Mouse (Mus musculus) erythroid progenitor cell, adult 5-6 weeks (primary cell): ENCODE data around the gene 5430427O19Rik. TPM values are rescaled to one million over a fixed set of nuclear protein-coding genes. Genes with fewer than 3 reads are reported as not detected.
A peak's percentile ranks its signal among the peaks of the same experiment; 100 is the strongest.

ENCODE experiments used
- ATAC-seq: replicated peaks from 2 replicates; pipeline ENCODE4 v1.8.0; 2016; ENCODE audit warnings: moderate number of reproducible peaks, mild to moderate bottlenecking, moderate TSS enrichment, inconsistent platforms; ENCODE audit not compliant: poor library complexity, low FRiP score, severe bottlenecking
- total RNA-seq, 2 experiments: library from RNA; stranded (forward) in 1 of 2; stranded (reverse) in 1 of 2; fragments of 150-400 nt in 1 of 2; fragments of 186-747, 209-891 nt in 1 of 2; gene quantifications; 2 replicates each; pipeline versions ENCODE4 v1.2.3 to v1.2.4; 2015 to 2017; ENCODE audit warnings: low replicate concordance in 2 of 2

Gene 5430427O19Rik
- total RNA-seq (2015; ENCODE audit: low replicate concordance), result 2.9 and 5.9 TPM in 2 replicates
- 1.1 and 2.2 TPM in 2 replicates for total RNA-seq (2017; ENCODE audit: low replicate concordance)

DNA sequence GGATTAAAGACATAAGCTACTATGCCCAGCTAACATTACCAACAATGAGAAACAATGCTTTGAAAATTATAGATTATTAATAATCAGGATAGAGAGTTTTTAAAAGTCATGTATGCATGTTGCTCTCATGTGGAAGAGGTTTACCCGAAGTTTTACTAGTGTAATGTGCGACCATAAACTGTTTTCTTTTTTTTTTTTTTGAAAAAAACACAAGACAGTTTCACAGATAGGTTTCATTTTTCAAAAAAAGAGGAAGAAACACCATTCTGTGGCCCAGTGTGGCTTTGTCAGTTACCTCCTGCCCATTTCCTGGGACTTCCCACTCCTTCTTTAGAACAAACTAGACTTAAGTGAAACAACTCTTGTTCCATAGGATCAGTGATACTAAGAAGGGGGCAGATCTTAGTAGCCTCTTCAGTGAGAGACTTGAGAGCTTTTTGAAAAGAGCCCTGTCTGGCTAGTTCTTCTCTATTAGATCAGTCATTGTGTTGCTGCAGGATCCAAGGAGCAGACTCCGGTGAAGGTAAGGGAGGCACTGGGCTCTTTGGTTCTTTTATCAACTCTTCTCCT lies at the start of gene 5430427O19Rik:
5430427O19Rik (plus strand) TSS at position 441 of the 570 bp plus-strand sequence.
- no peak for ATAC-seq

DNA sequence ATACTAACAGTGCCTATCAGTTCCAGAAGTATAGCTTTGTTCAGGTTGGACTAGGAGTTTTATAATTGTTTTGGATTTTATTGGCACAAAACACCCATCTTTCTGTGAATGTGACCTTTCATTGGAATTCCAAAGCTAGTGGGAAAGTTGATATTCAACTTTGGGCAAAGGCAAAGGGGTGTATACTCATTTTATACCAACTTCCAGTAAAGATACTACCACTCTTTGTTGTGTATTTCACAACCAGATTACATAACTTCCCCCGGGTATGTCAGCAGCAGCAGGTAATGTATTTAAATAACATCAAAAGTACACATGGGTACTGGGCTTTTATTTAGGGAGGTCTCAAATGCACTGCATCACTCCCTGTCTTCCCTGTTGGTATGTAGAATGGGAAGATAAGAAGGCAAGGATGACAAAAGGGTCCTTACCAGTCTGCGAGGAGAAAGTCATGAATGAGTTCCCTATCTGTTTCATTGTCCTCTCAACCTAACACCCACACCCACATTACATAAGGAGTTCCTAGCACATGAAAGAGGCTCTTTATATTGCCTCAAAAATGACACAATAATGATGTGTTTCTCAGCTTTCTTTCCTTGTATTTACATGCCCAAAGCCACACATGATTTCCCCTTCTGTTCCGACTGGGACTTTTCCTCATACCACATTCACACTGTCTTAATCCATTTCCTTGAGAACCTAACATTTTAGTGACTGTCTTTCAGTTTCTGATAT lies 42.3 kb upstream of the 5430427O19Rik start:
- no peak for ATAC-seq

- no peak for ATAC-seq
Observed at GRCm38 (mm10) chrX:85829000-85829399, 41.2 kb upstream of the 5430427O19Rik start.

DNA sequence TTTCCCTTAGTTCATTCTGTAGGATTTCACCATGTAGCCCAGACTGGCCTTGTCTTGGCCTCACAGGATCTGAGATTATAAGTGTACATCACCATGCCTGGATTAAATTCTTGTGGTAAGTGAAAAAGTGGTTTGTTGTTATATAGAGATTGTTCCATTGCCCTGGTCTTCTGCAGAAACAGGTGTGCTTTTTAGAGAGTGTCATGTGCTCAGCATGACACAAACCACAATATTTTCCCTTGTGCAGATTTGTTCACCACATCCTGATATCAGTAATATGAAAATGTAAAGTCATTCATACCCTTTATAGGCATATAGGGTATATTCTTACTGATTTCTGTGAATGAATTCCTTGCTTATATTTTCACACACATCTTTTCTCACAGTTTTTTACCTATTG lies 31.0 kb upstream of the 5430427O19Rik start:
- no peak for ATAC-seq

DNA sequence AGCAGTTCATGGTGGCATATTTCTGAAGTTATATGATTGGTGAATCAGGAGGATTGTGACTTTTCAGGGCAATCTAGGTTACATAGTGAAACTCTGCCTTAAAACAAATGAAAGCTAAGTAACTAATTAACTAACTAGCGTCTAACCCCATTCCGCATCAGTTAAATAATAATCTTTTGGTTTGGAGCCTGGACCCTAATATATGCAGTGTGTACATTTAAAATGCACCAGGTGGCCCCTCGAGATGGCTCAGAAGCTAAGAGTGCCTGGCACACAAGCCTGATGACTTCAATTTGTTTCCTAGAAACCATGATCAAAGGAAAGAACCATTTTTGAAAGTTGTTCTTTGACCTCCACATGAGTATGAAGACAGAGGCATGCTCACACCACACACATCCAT lies 14.2 kb upstream of the 5430427O19Rik start:
- no peak for ATAC-seq

GRCm38 (mm10) chrX:85857169-85857568 lies 13.0 kb upstream of the 5430427O19Rik start:
- ATAC-seq, result no peak

DNA sequence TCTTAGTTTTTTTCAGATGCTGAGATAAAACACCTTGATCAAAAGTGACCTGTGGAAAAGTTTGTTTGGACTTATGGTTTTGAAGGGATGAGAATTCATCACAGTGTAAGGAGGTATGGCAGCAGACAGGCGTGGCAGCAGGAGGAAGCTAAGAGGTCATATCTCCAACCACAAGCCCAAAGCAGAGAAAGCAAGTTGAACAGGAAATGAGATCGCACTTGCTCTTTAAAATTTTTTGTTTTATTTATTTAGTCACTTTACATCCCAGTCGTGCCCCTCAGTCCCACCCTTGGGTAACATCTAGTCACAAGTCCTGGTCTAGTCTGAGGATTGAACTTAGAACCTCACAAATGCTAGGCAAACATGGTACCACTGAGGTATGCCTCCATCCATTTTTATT lies 2.1 kb upstream of the 5430427O19Rik start:
- ATAC-seq, result no peak

GRCm38 (mm10) chrX:85871371-85872056 lies 1.4 kb downstream of the 5430427O19Rik start:
- peak; percentile 59 for ATAC-seq

DNA sequence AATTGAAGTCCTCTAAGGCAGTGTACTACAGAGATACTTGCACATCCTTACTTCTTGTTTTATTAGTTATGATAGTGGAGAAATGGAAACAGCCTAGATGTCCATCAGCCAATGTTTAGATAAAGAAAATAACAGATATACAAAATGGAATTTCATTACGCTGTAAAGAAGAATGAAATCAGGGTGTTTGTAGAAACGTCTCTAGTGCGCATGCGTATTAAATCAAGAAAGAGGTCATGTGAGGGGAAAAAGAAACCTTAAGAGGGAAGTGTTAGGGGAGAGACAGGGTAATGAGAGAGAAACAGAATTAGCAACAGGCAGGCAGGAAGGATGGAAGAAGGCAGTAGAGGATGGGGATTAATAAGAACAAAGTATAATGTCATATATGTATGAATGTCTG lies 4.2 kb downstream of the 5430427O19Rik start:
- no peak for ATAC-seq

GRCm38 (mm10) chrX:85875951-85876350 lies 5.8 kb downstream of the 5430427O19Rik start:
- ATAC-seq, result no peak

- ATAC-seq, result no peak
Observed at GRCm38 (mm10) chrX:85877747-85878146, 7.6 kb downstream of the 5430427O19Rik start.

DNA sequence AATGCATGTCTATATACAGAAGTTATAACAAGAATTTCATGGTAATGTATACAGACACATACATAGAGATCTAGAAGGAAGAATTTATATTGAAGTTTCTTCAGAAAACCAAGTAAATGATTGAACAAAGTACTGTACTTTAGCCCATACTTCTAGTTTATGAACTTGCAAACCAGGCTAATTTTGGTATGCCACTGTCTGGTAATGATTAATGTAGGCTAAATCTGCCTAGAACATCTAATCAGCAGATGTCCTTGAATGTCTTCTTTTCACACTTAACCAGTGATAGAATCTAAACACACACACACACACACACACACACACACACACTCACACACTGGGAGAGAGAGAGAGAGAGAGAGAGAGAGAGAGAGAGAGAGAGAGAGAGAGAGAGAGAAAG lies 8.1 kb downstream of the 5430427O19Rik start:
- no peak for ATAC-seq

- ATAC-seq, result no peak
Observed at GRCm38 (mm10) chrX:85879198-85879977, 9.2 kb downstream of the 5430427O19Rik start.

DNA sequence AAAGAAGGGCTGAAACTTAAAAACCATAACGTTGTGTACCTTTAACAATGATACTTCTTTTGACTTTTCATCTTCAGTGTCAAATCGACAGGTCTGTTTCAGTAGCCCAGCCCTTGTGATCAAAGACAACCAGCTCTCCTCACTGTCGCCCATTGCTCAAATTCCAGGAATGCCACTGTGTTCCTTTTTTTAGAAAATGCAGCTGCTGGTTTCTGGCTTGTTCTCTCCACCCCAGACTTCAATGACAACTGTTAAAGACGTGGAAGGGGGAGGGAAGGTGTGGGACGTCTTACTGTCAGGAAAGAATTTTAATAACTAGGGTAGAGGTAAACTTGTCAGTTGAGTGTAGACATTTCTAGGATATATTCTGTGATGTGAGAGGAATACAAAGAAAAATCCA lies 16.5 kb downstream of the 5430427O19Rik start:
- no peak for ATAC-seq

DNA sequence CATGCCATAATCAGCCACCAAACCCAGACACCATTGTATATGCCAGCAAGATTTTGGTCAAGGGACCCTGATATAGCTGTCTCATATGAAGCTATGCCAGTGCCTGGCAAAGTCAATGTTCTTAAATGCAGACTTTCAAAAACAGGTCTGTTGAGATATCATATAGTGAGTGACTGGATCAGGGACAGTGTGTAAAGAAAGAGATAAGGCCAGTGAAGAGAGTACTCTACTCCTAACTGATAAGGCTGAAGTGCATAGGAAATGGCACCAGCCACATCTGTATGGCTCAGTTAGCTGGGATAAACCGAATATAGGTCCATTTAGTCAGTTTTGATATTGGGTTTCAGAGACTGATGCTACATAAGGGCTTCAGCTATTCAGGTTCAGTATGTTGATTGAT lies 31.0 kb downstream of the 5430427O19Rik start:
- no peak for ATAC-seq

DNA sequence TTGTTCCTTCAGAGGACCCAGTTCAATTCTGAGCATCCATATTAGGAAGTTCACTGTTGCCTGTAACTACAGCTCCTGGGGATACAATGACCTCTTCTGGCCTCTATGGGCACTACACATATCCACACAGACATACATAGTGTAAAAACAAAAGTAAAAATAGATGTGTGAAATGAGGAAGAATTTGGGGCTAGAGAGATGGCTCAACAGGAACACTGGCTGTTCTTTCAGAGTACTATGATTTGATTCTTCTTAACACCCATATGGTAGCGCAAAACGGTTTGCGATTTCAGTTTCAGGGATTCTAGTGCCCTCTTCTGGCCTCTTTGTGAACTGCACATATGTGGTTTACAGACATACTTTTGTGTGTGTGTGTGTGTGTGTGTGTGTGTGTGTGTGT lies 48.9 kb downstream of the 5430427O19Rik start:
- ATAC-seq, result peak; percentile 57; the same call in 1 of the 2 replicates

DNA sequence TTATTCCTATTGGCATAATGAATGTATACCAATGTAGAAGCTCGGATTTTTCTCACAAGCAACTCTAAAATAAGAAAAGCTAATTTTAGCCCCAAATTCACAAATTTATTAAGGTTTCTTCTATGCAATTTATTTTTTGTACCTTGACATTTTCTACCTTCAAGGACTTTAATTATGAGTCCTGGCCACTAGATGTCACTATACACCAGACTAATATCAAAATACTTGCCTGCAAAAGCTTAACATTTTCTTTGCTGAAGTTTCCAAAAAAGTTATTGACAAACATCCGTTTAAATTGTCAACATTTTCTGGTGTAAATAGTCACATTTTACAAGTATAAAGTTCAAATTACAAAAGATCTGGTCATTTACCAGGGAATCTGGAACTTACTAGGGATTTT lies 62.8 kb downstream of the 5430427O19Rik start:
- no peak for ATAC-seq
